Mouse (Mus musculus): ENCODE data around the gene Nxph1.
A peak's percentile ranks its signal among the peaks of the same experiment; 100 is the strongest.

Gene Nxph1

GRCm38 (mm10) chr6:8948131-8948470 is at the start of gene Nxph1:
Gene Nxph1, plus strand, starts transcription at chr6:8948431.
- DNase-seq (ENCODE audit: low read depth, low spot score): no peak

DNA sequence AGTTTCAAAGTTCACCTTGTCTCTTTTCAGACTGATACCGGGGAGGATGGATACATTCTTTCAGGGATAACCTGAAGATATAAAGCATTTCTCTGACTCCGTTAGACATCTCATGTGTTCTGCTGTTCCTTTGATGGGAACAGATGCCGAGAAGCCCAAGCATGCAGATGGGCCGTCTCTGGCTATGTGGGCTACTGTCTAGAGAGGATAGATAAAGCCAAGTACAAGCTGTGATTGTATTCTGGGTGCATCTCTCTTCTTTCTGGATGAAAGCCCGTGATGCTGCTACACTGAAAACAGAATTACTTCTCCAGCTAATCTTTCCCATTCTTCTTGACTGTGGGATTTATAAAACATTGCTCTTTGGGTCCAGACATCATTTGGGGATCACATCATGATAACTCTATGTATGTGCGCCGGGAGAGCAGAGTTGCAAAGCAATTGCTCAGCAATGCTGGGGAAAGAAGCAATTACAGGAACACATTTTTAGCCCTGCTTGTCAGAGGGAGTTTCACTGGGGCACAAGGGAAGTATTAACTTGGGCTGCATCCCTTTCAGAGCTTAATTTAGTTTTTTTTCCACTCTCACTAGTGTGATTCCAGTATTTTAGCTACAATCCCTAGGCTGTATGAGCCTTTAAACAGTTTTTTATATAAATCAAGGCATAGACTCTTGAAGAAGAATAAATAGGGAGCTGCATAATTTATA is 48.1 kb upstream of the Nxph1 start:
- DNase-seq (ENCODE audit: low read depth, low spot score): no peak

- DNase-seq (ENCODE audit: low read depth, low spot score): no peak
Observed at GRCm38 (mm10) chr6:8900729-8901122, 47.5 kb upstream of the Nxph1 start.

- no peak for DNase-seq (ENCODE audit: low read depth, low spot score)
Observed at GRCm38 (mm10) chr6:8907917-8908316, 40.3 kb upstream of the Nxph1 start.

- no peak for DNase-seq (ENCODE audit: low read depth, low spot score)
Observed at GRCm38 (mm10) chr6:8913404-8913803, 34.8 kb upstream of the Nxph1 start.

DNA sequence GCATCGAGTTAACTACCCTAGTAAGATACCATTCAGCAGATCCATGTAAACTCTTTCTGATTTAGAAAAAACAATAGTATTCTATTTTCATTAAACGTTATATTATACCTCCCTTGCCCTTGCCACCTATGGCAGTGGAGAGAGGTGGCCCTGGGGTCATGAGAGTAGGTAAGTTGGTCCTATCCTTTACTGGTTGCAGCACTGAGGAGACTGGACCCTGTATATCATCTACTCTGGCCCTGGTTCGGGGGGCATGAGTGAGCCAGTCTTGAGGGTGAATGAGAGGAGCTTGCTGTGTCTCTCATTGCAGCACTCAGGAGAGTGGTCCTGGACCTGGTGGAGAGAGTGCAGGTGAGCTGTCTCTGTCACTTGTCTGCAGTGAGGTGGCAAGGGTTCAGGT is 33.5 kb upstream of the Nxph1 start:
- DNase-seq (ENCODE audit: low read depth, low spot score): no peak

- DNase-seq (ENCODE audit: low read depth, low spot score): peak; percentile 88
Observed at GRCm38 (mm10) chr6:8924481-8924880, 23.8 kb upstream of the Nxph1 start.

- DNase-seq (ENCODE audit: low read depth, low spot score): no peak
Observed at GRCm38 (mm10) chr6:8935241-8935640, 13.0 kb upstream of the Nxph1 start.

DNA sequence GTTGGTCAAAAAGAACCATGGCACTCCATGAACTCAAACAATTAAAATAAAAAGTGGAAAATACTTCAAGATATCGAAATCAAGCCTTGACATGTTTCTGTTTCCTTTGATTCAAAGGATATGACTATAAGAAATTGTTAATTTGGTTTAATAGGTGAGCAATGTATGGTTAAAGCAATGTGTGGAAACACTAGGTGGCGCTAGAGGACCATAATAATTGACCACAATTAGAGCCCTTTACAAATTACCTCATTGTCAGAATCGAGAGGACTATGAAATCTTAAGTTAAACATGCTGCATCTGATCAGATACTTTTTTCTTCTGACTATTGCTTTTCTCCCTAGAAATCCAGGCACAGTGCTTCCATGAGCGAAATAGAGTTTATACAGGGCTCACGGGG is 12.5 kb upstream of the Nxph1 start:
- DNase-seq (ENCODE audit: low read depth, low spot score): peak; percentile 88

- no peak for DNase-seq (ENCODE audit: low read depth, low spot score)
Observed at GRCm38 (mm10) chr6:8936168-8936567, 12.1 kb upstream of the Nxph1 start.

DNA sequence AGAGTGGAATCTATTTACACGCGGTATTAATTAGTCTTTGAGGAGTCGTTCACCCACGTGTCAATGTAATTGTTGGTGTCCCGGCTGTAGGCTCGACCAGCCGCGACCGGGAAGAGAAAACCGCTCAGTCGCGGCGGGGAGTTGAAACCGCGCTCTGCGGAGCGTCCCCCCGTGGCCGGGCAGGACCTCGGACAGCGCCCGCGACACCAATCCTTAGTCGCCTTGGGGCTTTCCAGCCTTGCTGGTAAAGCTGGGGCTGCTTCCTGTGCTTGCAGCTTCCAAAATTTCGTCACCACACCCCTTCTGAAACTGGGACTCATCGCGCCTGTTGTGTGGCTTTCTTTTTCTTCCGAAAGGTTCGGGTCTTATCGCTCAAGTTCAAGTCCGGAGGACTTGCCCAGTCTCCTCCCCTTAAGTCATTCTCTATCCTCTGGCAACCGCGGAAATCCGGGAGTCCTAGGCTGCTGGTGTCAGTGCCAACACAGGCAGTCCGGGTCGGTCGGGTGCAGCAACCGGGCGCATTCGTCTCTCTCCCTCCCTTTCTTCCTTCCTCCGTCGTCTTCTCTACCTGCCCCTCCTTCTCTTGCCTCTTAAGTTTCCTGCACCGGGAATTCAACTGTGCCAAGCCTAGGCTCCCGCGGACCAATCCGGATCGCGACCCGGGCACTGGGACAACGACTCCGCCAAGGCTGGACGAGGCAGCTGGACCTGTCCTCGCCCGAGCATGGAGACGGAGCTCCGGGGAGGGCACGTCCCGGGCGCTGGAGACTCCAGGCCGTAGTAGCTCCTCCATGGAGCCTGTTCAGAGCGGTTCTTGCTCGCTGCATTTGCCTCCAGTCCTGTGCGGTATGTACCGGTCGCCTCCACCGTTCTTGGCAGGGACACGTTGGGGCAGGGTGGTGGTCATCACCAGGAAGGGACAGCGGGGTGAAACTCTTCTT is 510 bp downstream of the Nxph1 start:
- no peak for DNase-seq (ENCODE audit: low read depth, low spot score)

- DNase-seq (ENCODE audit: low read depth, low spot score): no peak
Observed at GRCm38 (mm10) chr6:8949665-8950201, 1.5 kb downstream of the Nxph1 start.

GRCm38 (mm10) chr6:8950611-8951325 is 2.5 kb downstream of the Nxph1 start:
- no peak for DNase-seq (ENCODE audit: low read depth, low spot score)

DNA sequence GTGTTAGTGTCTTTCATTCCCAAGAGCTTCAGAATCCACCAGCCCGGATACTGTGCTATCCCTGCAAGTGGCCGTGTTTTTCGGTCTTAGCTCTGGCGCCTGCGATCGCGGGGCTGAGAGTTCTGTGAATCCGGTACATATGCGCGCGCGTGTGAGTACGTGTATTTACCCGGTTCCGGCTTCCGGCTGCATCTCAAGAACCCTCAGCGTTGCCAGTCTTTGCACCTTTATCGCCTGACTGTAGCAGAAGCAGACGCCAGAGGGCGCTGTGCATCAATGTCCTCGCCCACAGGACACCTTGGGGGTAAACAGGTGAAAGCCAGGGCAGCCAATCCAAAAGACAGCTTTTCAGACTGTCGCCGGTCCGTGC is 3.1 kb downstream of the Nxph1 start:
- DNase-seq (ENCODE audit: low read depth, low spot score): peak; percentile 12

- DNase-seq (ENCODE audit: low read depth, low spot score): no peak
Observed at GRCm38 (mm10) chr6:8951884-8952590, 3.8 kb downstream of the Nxph1 start.

DNA sequence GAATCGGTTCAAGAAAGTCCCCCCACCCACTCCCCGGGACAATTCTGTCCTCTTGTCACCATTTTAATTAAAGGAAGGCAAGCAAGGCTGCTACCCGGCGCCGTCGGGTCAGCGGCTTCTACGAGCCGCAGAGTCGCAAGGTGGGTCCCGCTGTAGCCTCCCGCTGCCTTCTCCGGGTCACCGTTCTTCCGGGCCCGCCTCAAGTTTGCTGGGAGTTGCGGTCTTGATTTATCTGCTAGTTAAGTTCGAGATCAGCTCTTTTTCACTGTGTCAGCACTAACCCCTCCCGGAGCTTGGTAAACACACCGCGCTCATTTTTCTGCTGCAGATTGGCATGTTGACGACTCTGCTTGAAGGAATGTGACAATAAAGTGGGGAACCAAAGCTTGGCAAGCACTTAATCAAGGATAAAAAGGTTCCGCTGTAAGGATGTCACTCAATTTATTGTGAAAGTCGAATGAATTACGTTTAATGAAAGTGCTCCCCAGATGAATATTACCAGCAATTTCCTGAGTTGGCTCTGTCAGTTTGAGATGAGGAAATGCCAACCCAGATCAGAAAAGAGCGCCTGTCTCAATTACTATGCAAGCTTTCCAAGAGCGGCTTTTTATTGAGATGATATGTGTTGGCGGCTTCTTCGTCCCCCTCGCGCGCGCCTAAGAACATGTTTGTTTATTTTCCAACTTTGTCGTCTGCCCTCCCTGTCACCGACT is 7.7 kb downstream of the Nxph1 start:
- DNase-seq (ENCODE audit: low read depth, low spot score): no peak

- no peak for DNase-seq (ENCODE audit: low read depth, low spot score)
Observed at GRCm38 (mm10) chr6:8956743-8957528, 8.7 kb downstream of the Nxph1 start.

- DNase-seq (ENCODE audit: low read depth, low spot score): no peak
Observed at GRCm38 (mm10) chr6:8957529-8957887, 9.3 kb downstream of the Nxph1 start.

GRCm38 (mm10) chr6:8958081-8958919 is 10.1 kb downstream of the Nxph1 start:
- peak; percentile 25 for DNase-seq (ENCODE audit: low read depth, low spot score)

Measured in 3T3-L1 (cell line).